Mouse (Mus musculus): ENCODE measurements around the gene Galnt13.
"Not testable (repeated sequence)": the region's sequence is repeated elsewhere in the genome, so short reads cannot be mapped to it uniquely, and the experiment has no call there.

Galnt13 gene

GRCm38 (mm10) chr2:54435937-54436735 is at the start of gene Galnt13:
Galnt13 (plus strand) TSS chr2:54436317.
- no peak for DNase-seq

DNA sequence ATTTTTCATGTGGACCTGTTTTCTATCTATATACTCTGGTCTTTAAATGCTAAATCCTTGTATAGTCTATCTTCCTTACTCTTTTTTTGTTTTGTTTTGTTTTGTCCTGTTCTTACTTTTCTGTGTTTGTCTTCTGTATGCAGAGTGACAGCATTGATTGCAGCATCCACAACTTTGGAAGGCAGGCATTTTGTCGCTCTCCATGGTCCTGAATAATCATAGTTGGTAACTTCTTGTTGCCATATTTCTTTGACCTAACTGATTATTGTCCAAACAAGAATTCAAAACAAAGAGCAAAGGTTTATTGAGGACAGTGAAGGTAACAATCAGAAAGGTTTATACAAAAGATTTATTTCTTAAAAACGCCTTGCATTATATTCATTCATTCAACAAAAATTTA is 5.1 kb upstream of the Galnt13 start:
- no peak for DNase-seq

GRCm38 (mm10) chr2:54435380-54435779 is 737 bp upstream of the Galnt13 start:
- DNase-seq, result no peak

DNA sequence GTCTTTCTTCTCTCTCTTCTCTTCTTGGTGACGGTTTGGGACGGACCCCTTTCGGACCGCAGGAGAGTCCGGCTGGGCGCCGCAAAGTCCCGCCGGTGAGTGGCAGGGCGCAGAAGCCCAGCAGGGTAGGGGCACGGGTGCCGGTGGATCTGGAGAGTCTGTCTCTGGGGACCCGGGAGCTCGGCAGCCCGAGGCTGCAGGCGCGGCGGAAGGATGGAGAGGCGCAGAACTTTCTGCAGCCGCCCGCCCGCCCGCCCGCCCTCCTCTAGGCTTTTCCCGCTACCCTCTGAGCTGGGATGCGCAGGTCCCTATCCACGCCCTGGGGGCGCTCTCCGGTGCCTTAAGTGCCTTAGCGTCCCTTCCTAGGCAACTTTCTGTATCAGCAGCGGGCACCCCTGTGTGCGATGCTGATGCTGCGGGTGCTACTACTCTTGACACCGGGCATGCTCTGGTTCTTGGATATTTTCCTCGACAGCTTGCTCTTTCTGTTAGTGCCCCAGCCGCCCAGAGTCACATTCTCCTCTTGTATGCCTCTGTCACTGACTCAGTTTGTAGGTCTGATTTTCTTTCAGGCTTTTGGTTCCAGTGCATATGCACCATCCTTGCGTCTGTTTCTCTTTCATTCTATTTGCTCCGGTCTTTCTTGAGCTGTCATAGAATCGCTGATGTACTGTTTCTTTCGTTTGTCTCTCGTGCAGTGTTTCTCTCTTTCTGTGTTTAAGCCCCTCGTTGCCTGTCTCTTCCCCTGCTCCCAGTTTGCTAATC is 801 bp downstream of the Galnt13 start:
- DNase-seq, result no peak

DNA sequence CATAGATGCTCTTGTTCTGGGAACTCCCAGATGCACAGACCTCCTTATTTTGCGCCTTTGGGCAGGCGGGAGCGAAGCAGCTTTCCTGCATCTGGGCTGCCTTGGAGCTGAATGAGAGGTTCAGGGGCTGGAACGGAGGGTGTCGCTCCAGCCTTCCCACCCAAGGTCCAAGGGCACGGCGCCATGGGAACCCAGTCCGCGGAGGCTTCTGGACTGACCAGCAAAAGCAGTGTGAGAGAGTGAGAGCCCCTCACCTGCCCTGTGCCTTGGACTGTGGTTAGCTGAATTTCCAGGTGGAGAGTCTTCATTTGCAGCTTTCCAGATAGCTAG is 1.3 kb downstream of the Galnt13 start:
- DNase-seq, result no peak

DNA sequence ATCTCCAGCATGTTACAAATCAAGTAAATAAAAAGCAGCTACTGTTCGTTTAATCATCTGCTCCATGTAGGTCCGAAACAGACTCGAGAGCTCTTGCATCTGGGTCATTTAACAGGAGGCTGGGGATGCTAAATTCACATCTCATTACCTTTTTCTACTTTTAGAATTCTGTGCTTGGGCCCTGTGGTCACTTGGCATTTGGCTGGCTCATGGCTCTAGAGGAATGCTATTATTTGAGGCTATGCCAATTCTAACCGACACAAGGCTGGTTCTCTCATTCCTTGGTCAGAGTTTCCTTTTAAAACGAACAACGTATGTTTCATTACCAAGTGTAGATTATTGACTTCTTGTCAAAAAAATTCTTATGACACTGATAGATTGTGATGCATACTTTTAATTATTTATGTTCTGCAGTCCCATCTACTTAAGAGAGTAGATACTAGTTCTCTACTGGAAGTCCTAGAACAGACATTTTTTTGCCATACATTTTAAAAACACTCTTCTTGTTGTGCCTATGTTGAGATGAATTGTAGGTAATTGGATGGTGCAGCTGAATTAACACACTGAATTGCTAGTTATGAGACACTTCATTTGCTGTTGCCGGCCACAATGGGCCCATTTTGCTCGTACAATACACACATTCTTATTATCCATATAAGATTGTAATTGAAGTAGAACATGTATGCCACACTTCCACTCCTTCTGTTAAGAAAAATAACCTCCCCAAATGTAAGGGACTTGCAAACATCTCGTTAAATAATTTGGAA is 6.8 kb downstream of the Galnt13 start:
- DNase-seq, result no peak

GRCm38 (mm10) chr2:54483426-54483825 is 47.3 kb downstream of the Galnt13 start:
- DNase-seq, result no peak

- DNase-seq, result no peak
Measured at GRCm38 (mm10) chr2:54522989-54523388, 86.9 kb downstream of the Galnt13 start.

GRCm38 (mm10) chr2:54527073-54527472 is 91.0 kb downstream of the Galnt13 start:
- no peak for DNase-seq

DNA sequence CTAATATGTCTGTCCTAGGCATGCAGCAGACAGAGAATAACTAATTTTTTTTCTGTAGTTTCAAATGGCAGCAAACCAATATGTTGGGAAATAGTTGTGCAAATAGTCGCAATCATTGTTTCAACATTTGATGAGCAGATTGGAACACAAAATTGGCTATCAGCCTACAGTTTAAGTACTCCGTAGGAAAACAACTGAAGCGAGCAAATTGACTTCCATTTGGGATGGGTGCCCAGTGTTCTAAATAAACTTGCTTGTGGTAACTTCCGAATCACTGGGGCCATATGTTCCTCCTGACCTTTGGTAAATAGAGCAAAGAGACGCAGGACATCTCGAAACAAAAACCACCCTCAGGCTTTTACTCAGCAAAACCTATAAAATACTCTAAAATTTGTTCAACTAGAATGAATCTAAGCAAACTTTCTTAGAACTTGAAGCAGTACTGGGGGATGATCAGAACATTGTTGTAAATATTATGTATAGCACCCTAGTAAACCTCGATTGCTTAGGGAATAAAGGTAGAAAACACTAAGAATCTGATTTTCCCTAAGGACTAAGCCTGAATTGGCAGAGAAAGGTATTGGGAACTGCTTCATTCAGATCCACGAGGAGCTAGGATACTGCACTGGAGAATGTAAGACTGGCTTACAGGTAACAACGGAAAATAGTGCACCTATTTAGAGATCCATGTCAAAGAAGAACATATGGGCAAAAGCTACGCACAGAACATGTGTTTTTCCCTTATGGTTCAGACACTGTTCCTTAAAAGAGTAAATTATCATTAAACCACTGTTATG is 122.4 kb downstream of the Galnt13 start:
- DNase-seq, result no peak

DNA sequence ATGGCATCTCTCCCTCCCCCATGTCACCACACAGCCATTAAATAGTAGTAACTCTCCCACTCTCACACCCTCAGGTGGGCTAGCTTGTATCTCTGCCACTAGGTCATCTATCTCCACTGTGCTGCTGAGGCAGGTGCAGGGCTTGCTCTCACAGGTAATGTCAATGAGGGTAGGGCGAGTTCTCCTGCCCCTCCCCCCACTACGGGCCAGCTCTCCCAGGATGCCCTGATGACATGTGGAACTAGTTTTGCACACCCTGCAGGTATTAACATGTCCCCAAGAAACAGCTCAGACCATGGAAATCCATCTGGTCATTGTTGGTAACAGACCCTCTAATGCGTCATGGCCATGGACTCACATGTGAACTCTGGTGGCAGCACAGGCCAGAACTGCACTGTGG is 129.0 kb downstream of the Galnt13 start:
- no peak for DNase-seq

- DNase-seq, result no peak
Measured at GRCm38 (mm10) chr2:54567186-54567585, 131.1 kb downstream of the Galnt13 start.

GRCm38 (mm10) chr2:54567632-54568031 is 131.5 kb downstream of the Galnt13 start:
- DNase-seq, result no peak

DNA sequence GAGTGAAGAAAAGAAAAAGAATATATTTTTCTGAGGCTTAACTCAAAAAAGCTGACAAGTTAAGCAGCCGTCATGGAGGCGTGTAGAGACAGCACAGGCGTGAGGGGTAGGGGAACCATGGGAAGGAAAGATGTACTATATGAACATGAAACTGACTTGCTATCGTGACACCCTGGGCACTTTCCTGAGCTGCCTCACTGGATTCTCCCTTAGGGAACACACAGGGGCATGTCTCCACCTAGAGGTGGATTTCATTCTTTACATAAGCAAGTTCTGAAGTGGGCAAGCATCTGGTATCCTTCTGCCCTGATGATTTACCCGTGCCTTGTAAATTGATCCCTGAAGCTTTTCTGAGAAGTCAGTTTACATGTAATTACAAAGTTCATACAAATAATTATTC is 277.7 kb downstream of the Galnt13 start:
- DNase-seq, result not testable (repeated sequence)

DNA sequence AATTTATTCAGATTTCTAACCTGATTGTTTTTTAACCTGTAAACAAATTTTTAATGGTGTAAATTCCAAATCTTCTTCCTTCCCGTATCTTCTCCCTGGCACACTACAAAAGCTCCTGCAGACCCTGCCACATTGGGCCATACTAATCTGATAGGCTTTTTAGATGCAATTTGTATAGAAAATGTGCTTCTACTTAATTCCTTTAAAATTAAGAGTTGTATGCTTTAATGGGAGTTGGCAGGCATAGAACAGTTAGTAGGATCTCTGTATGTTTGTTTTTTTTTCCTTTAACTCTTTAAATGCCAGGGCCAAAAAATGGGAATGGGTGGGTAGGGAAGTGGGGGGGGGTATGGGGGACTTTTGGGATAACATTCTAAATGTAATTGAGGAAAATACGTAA is 315.1 kb downstream of the Galnt13 start:
- DNase-seq, result no peak

- DNase-seq, result no peak
Measured at GRCm38 (mm10) chr2:54759781-54760180, 323.7 kb downstream of the Galnt13 start.

DNA sequence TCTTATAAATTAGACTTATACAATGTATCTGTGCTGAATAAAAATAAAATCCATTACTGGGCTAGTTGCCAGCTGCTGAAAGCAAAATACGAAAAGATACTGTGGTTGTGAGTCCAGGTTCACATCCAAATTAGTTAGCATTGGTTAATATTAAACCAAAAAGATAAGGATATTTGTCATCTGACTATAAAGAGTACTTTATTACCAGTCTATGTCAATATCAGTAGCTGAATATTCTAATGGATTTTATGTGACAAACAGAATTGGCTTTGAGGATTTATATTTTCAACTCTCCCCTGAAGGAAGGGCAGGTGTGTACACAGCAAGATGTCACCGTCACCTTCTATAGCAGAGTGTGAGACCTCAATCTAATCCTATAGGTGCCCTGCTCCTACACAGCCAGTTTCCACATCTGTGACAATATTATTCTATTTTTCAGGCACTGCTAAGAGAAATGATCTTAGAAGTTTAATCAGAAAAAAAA is 342.7 kb downstream of the Galnt13 start:
- DNase-seq, result no peak

- no peak for DNase-seq
Measured at GRCm38 (mm10) chr2:54813670-54814256, 377.6 kb downstream of the Galnt13 start.

DNA sequence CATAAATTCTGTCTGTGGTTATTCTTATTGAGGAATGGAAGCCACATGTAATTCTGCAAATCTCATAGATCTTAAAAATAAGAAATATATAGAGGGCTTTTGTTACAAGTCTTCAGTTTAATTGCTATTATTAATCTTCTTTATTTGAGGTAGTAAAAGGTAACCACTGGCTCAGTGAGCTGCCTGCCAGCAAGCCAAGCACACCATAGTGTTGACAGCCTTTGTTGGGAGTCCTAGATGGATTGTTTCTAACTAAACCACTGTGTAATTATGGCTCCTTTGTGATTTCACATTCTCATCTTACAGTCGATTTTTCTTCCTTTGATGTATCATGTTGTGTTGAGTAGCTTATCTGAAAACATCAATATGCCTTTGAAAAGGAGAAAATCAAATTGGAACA is 405.1 kb downstream of the Galnt13 start:
- DNase-seq, result no peak

- no peak for DNase-seq
Measured at GRCm38 (mm10) chr2:54906282-54907060, 470.4 kb downstream of the Galnt13 start.

GRCm38 (mm10) chr2:54915088-54915670 is 479.1 kb downstream of the Galnt13 start:
- DNase-seq, result no peak
